Mouse (Mus musculus): Measurements from ENCODE around the gene Grm4. TPM values are rescaled to one million over a fixed set of nuclear protein-coding genes. Genes with fewer than 3 reads are reported as not detected.

The Grm4 gene
- polyA plus RNA-seq, 1 experiment from 2014 or later: 3.0 TPM

GRCm38 (mm10) chr17:27429757-27430156 lies 91.4 kb downstream of the Grm4 start:
- ATAC-seq (replicated peaks): no peak
- 49% methylated on average over 9 of the region's 9 CpGs for WGBS
- H3K36me3 ChIP-seq: no peaks in the 10 kb centered on the region
- H3K27ac ChIP-seq (replicated peaks): no peak overlapping the region
- H3K4me2 ChIP-seq (replicated peaks): no peak overlapping the region
- peaks cover 8% of the 10 kb centered on the region; the same call in 1 of the 2 replicates for H3K27me3 ChIP-seq
- H3K9ac ChIP-seq (replicated peaks): no peak overlapping the region
- H3K9me3 ChIP-seq: peaks cover 7% of the 10 kb centered on the region; the same call in 1 of the 2 replicates
- H3K4me3 ChIP-seq: no peak overlapping the region
- no peaks in the 10 kb centered on the region for H3K4me1 ChIP-seq

- Histone ChIP-seq H3K9me3 (peaks cover 7% of the 10 kb centered on the region; the same call in 1 of the 2 replicates), H3K27me3 (peaks cover 15% of the 10 kb centered on the region; the same call in 1 of the 2 replicates), H3K4me1 (peaks cover 26% of the 10 kb centered on the region), H3K9ac (replicated peaks) (no peak overlapping the region), H3K4me2 (replicated peaks) (no peak overlapping the region), H3K36me3 (no peaks in the 10 kb centered on the region), H3K4me3 (no peak overlapping the region), H3K27ac (replicated peaks) (no peak overlapping the region)
- no peak for ATAC-seq (replicated peaks)
- 91% methylated on average over 2 of the region's 2 CpGs for WGBS
These were observed 96.2 kb downstream of the Grm4 start for GRCm38 (mm10) chr17:27425016-27425415.

- 86% methylated on average over 6 of the region's 6 CpGs for WGBS
These were observed 96.8 kb downstream of the Grm4 start for GRCm38 (mm10) chr17:27424356-27424755.

GRCm38 (mm10) chr17:27422726-27423381 lies 98.3 kb downstream of the Grm4 start:
- H3K27me3 ChIP-seq: peaks cover 27% of the 10 kb centered on the region; the same call in 1 of the 2 replicates
- peaks cover 26% of the 10 kb centered on the region for H3K4me1 ChIP-seq
- H3K36me3 ChIP-seq: no peaks in the 10 kb centered on the region
- H3K27ac ChIP-seq (replicated peaks): peak overlapping the region; percentile 86
- H3K9ac ChIP-seq (replicated peaks): 0 out of 2 replicates have a peak overlapping the region, but pooled peaks have one; percentile 9
- peak overlapping the region; percentile 19 for H3K4me2 ChIP-seq (replicated peaks)
- WGBS: 2% methylated on average over 10 of the region's 10 CpGs
- peak; percentile 93 for ATAC-seq (replicated peaks)
- H3K9me3 ChIP-seq: no peaks in the 10 kb centered on the region
- H3K4me3 ChIP-seq: no peak overlapping the region

More at GRCm38 (mm10) chr17:27424356-27424755, 96.8 kb downstream of the Grm4 start:
- no peak for ATAC-seq (replicated peaks)
- no peak overlapping the region for H3K9ac ChIP-seq (replicated peaks)
- H3K27me3 ChIP-seq: peaks cover 21% of the 10 kb centered on the region; the same call in 1 of the 2 replicates
- H3K4me1 ChIP-seq: peaks cover 26% of the 10 kb centered on the region
- no peak overlapping the region for H3K4me3 ChIP-seq
- H3K36me3 ChIP-seq: no peaks in the 10 kb centered on the region
- no peak overlapping the region for H3K27ac ChIP-seq (replicated peaks)
- no peak overlapping the region for H3K4me2 ChIP-seq (replicated peaks)
- peaks cover 7% of the 10 kb centered on the region; the same call in 1 of the 2 replicates for H3K9me3 ChIP-seq

- no peaks in the 10 kb centered on the region for H3K36me3 ChIP-seq
- no peak overlapping the region for H3K4me3 ChIP-seq
- 2% methylated on average over 6 of the region's 6 CpGs for WGBS
- H3K4me1 ChIP-seq: peaks cover 26% of the 10 kb centered on the region
- H3K27ac ChIP-seq (replicated peaks): peak overlapping the region; percentile 86
- peak; percentile 73 for ATAC-seq (replicated peaks)
- H3K9ac ChIP-seq (replicated peaks): no peak overlapping the region
- H3K4me2 ChIP-seq (replicated peaks): peak overlapping the region; percentile 19
- peaks cover 27% of the 10 kb centered on the region; the same call in 1 of the 2 replicates for H3K27me3 ChIP-seq
- no peaks in the 10 kb centered on the region for H3K9me3 ChIP-seq
These were observed 98.9 kb downstream of the Grm4 start for GRCm38 (mm10) chr17:27422371-27422725.

GRCm38 (mm10) chr17:27421837-27422236 lies 99.4 kb downstream of the Grm4 start:
- Histone ChIP-seq H3K9ac (replicated peaks) (no peak overlapping the region), H3K4me1 (peaks cover 26% of the 10 kb centered on the region), H3K9me3 (no peaks in the 10 kb centered on the region), H3K4me3 (no peak overlapping the region), H3K4me2 (replicated peaks) (0 out of 2 replicates have a peak overlapping the region, but pooled peaks have one; percentile 14), H3K36me3 (no peaks in the 10 kb centered on the region), H3K27ac (replicated peaks) (peak overlapping the region; percentile 86), H3K27me3 (peaks cover 32% of the 10 kb centered on the region; the same call in 1 of the 2 replicates)
- no peak for ATAC-seq (replicated peaks)
- WGBS: 6% methylated on average over 8 of the region's 8 CpGs

- no peak overlapping the region for H3K4me2 ChIP-seq (replicated peaks)
- H3K9me3 ChIP-seq: no peaks in the 10 kb centered on the region
- H3K27me3 ChIP-seq: 0 out of 2 replicates have a peak, but pooled peaks cover under 1% of the 10 kb centered on the region
- H3K9ac ChIP-seq (replicated peaks): no peak overlapping the region
- H3K36me3 ChIP-seq: no peaks in the 10 kb centered on the region
- no peak overlapping the region for H3K27ac ChIP-seq (replicated peaks)
- H3K4me1 ChIP-seq: peaks cover 18% of the 10 kb centered on the region
- 65% methylated on average over 5 of the region's 5 CpGs for WGBS
- no peak overlapping the region for H3K4me3 ChIP-seq
- ATAC-seq (replicated peaks): no peak
These were observed 112.2 kb downstream of the Grm4 start for GRCm38 (mm10) chr17:27409006-27409405.

GRCm38 (mm10) chr17:27408531-27408930 lies 112.7 kb downstream of the Grm4 start:
- Histone ChIP-seq H3K27ac (replicated peaks) (no peak overlapping the region), H3K4me3 (no peak overlapping the region), H3K9me3 (no peaks in the 10 kb centered on the region), H3K4me2 (replicated peaks) (no peak overlapping the region), H3K4me1 (peaks cover 18% of the 10 kb centered on the region), H3K27me3 (no peaks in the 10 kb centered on the region), H3K36me3 (no peaks in the 10 kb centered on the region), H3K9ac (replicated peaks) (no peak overlapping the region)
- no peak for ATAC-seq (replicated peaks)
- 48% methylated on average over 5 of the region's 5 CpGs for WGBS

- Histone ChIP-seq H3K4me3 (no peak overlapping the region), H3K36me3 (no peaks in the 10 kb centered on the region), H3K4me1 (peaks cover 15% of the 10 kb centered on the region), H3K9ac (replicated peaks) (no peak overlapping the region), H3K9me3 (no peaks in the 10 kb centered on the region), H3K27me3 (no peaks in the 10 kb centered on the region), H3K27ac (replicated peaks) (no peak overlapping the region), H3K4me2 (replicated peaks) (no peak overlapping the region)
- 0 out of 2 replicates have a peak, but pooled peaks have one; percentile 64 for ATAC-seq (replicated peaks)
- 45% methylated on average over 4 of the region's 4 CpGs for WGBS
These were observed 114.2 kb downstream of the Grm4 start for GRCm38 (mm10) chr17:27406956-27407355.

- Histone ChIP-seq H3K4me1 (peaks cover 15% of the 10 kb centered on the region), H3K27me3 (no peaks in the 10 kb centered on the region), H3K4me2 (replicated peaks) (no peak overlapping the region), H3K9me3 (no peaks in the 10 kb centered on the region), H3K27ac (replicated peaks) (no peak overlapping the region), H3K9ac (replicated peaks) (no peak overlapping the region), H3K4me3 (no peak overlapping the region), H3K36me3 (no peaks in the 10 kb centered on the region)
- no peak for ATAC-seq (replicated peaks)
- 69% methylated on average over 19 of the region's 19 CpGs for WGBS
These were observed 115.7 kb downstream of the Grm4 start for GRCm38 (mm10) chr17:27405376-27406024.

- Histone ChIP-seq H3K9me3 (no peaks in the 10 kb centered on the region), H3K36me3 (no peaks in the 10 kb centered on the region), H3K27me3 (no peaks in the 10 kb centered on the region), H3K4me2 (replicated peaks) (no peak overlapping the region), H3K27ac (replicated peaks) (no peak overlapping the region), H3K9ac (replicated peaks) (no peak overlapping the region), H3K4me1 (no peaks in the 10 kb centered on the region), H3K4me3 (no peak overlapping the region)
- ATAC-seq (replicated peaks): no peak
- WGBS: 13% methylated on average over 13 of the region's 13 CpGs
These were observed 120.0 kb downstream of the Grm4 start for GRCm38 (mm10) chr17:27401200-27401599.

- Histone ChIP-seq H3K4me1 (peaks cover 22% of the 10 kb centered on the region), H3K9ac (replicated peaks) (no peak overlapping the region), H3K4me2 (replicated peaks) (no peak overlapping the region), H3K36me3 (no peaks in the 10 kb centered on the region), H3K4me3 (no peak overlapping the region), H3K9me3 (no peaks in the 10 kb centered on the region), H3K27me3 (no peaks in the 10 kb centered on the region), H3K27ac (replicated peaks) (no peak overlapping the region)
- WGBS: 74% methylated on average over 5 of the region's 5 CpGs
- ATAC-seq (replicated peaks): no peak
These were observed 127.3 kb downstream of the Grm4 start for GRCm38 (mm10) chr17:27393931-27394330.

All from forebrain, embryonic 15.5 days (tissue).